Mouse (Mus musculus) bone marrow, adult 2 months (tissue): Measurements from ENCODE around the gene Tomm40l.

ENCODE experiments used
- CTCF ChIP-seq: fragments of 200-500 bp; IDR thresholded peaks from 2 replicates; pipeline ENCODE4 v1.5.1; 2011; ENCODE audit warnings: low read length, control low read depth; ENCODE audit not compliant: control insufficient read depth, insufficient read depth
- POLR2A ChIP-seq: fragments of 200-500 bp; IDR thresholded peaks from 2 replicates; pipeline ENCODE4 v1.6.1; 2011; ENCODE audit warnings: low read depth, mild to moderate bottlenecking, control low read depth, low read length, borderline replicate concordance; ENCODE audit not compliant: control insufficient read depth

GRCm38 (mm10) chr1:171223796-171224195 is 1.5 kb upstream of the Tomm40l start:
- TF ChIP-seq POLR2A = no peak
- no peak for TF ChIP-seq CTCF
